Mouse (Mus musculus) forebrain, embryonic 12.5 days (tissue): ENCODE data around the gene Gm17409. TPM values are rescaled to one million over a fixed set of nuclear protein-coding genes. Genes with fewer than 3 reads are reported as not detected.
A peak's percentile ranks its signal among the peaks of the same experiment; 100 is the strongest.

ENCODE experiments used
- ATAC-seq: fragments of 200-750 bp; cut with Nextera tagmentation; 2 replicates; pipeline ENCODE4 v1.8.0; 2017; ENCODE audit warnings: moderate TSS enrichment; ENCODE audit not compliant: low FRiP score
- H3K27ac ChIP-seq: fragments of 300-500 bp; sonication (generic); 2 replicates; pipeline ENCODE4 v1.5.1; 2016; ENCODE audit warnings: mild to moderate bottlenecking
- H3K27me3 ChIP-seq: fragments of 300-500 bp; sonication (generic); 2 replicates; pipeline ENCODE4 v1.6.1; 2016; ENCODE audit warnings: mild to moderate bottlenecking
- H3K36me3 ChIP-seq: fragments of 300-500 bp; sonication (generic); replicated peaks from 2 replicates; pipeline ENCODE4 v1.6.1; 2016; ENCODE audit warnings: mild to moderate bottlenecking
- H3K4me1 ChIP-seq: fragments of 300-500 bp; sonication (generic); 2 replicates; pipeline ENCODE4 v1.6.1; 2016
- H3K4me2 ChIP-seq: fragments of 300-500 bp; sonication (generic); 2 replicates; pipeline ENCODE4 v1.6.1; 2016; ENCODE audit warnings: mild to moderate bottlenecking, moderate library complexity
- H3K4me3 ChIP-seq: fragments of 300-500 bp; sonication (generic); replicated peaks from 2 replicates; pipeline ENCODE4 v1.5.1; 2016; ENCODE audit warnings: mild to moderate bottlenecking
- H3K9ac ChIP-seq: fragments of 300-500 bp; sonication (generic); 2 replicates; pipeline ENCODE4 v1.6.1; 2016; ENCODE audit warnings: mild to moderate bottlenecking
- H3K9me3 ChIP-seq: fragments of 300-500 bp; sonication (generic); 2 replicates; pipeline ENCODE4 v1.6.1; 2016
- whole genome bisulfite sequencing: fragments of 180-500 bp; shearing (Covaris S2); methylation state at CpG from one replicate; pipeline ENCODE4 v1.1.7; 2016; 5-methylcytosine and 5-hydroxymethylcytosine counted together
- polyA plus RNA-seq: library from polyadenylated mRNA; unstranded; fragments of >200 nt; fragmentation: Nextera tagmentation; extraction: Ambion mirVana; gene quantifications from 2 replicates; pipeline ENCODE4 v1.2.1, GENCODE M21; 2016

Gene Gm17409
- polyA plus RNA-seq, 1 experiment from 2014 or later = 0.20 TPM

DNA sequence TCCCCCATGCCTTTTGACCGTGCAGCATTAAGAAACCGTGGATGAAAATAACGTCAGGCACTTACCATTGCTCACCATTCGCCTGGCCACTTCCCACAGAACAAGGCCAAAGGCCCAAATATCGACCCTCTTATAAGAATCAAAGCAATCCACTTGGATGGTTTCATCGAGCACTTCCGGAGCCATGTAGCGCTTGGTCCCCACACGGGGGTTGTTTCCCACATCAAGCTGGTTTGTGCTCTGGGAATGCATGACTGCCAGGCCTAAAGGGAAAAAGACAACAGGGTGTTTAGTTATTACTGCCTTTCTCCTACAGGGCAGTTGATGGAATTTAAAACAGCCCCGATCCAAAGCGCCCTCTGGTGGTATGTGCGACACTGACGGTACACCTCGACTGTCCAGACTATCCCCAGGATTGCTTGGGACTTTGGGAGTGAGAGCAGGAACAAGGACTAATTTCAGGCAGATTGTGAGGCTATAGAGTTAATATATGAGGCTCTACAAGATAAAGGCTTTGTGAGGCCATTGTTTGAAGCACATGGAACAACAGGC, 11.0 kb upstream of the Gm17409 start:
- H3K27ac ChIP-seq = no peak overlapping the region
- H3K4me3 ChIP-seq = no peak overlapping the region
- no peaks in the 10 kb centered on the region for H3K9me3 ChIP-seq
- H3K9ac ChIP-seq = no peak overlapping the region
- no peaks in the 10 kb centered on the region for H3K4me1 ChIP-seq
- H3K27me3 ChIP-seq = no peaks in the 10 kb centered on the region
- WGBS = 85% methylated on average over 14 of the region's 14 CpGs
- peaks cover 35% of the 10 kb centered on the region for H3K36me3 ChIP-seq
- ATAC-seq = no peak
- no peak overlapping the region for H3K4me2 ChIP-seq

DNA sequence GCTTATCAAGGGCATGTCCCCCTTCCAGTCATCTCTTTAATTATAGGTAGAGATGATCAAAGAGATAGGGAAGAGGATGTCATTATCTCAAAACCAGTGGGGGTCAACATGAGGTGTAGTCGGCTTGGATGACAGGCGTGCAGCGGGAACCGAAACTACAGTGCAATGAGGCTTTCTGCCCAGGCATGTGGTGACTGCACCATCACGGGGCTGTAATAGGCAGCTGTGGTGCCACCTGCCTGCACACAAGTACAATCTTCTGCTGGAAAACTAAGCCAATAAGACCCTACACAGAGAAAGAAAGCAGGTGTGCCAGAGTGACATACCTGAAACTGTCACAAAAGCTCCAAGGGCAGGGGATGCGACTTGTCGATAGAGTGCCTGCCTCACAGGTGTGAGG, 374 bp downstream of the Gm17409 start:
- no peaks in the 10 kb centered on the region for H3K9me3 ChIP-seq
- no peak overlapping the region for H3K4me2 ChIP-seq
- no peak overlapping the region for H3K9ac ChIP-seq
- peaks cover 4% of the 10 kb centered on the region; the same call in 1 of the 2 replicates for H3K4me1 ChIP-seq
- H3K27me3 ChIP-seq = no peaks in the 10 kb centered on the region
- no peak overlapping the region for H3K4me3 ChIP-seq
- 94% methylated on average over 7 of the region's 7 CpGs for WGBS
- no peak for ATAC-seq
- H3K27ac ChIP-seq = no peak overlapping the region
- H3K36me3 ChIP-seq = peaks cover 36% of the 10 kb centered on the region

GRCm38 (mm10) chr2:58475578-58475977, 5.7 kb downstream of the Gm17409 start:
- no peak; the same call in 1 of the 2 replicates for ATAC-seq
- Histone ChIP-seq H3K9me3 (no peaks in the 10 kb centered on the region), H3K36me3 (peaks cover 3% of the 10 kb centered on the region; the same call in 1 of the 2 replicates), H3K27ac (peak overlapping the region; percentile 46; the same call in 1 of the 2 replicates), H3K4me1 (peaks cover 13% of the 10 kb centered on the region; the same call in 1 of the 2 replicates), H3K27me3 (no peaks in the 10 kb centered on the region), H3K4me3 (no peak overlapping the region), H3K9ac (no peak overlapping the region), H3K4me2 (no peak overlapping the region)
- WGBS = 37% methylated on average over 8 of the region's 8 CpGs

DNA sequence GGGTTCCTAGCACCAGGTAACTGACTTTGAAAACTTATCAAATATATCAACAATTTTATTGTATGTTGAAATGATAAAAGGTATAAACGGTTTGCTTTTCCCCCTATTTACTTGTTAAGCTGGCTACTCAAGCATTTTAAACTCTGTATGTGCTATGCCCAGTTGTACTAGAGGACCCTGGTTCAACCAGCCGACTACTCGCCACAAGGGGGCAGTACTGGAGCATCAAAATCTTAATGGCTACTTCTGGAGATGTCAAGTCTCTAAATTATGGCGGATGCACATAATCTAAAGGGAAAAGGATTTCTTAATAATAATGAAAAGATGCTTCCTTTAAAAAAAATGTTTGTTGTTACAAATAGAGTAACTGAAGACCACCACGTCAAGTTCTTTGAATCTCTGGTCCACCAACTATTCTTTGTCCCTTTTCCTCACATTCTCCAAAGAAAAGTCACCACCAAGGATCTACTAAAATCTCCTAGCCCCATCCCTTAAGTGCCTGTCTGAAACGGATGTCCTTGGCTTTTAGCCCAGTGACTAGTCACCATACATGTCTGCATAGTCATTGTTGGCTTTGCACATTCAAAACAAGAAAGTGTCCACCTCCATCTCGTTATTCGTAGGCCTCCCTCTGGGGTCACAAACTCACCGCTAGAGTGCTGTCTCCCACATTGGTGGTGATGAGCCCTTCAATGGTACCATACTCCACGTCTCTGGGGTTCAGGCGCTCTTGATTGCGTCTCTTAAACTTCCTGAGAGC, 7.2 kb downstream of the Gm17409 start:
- peak; percentile 74 for ATAC-seq
- Histone ChIP-seq H3K27ac (no peak overlapping the region), H3K27me3 (no peaks in the 10 kb centered on the region), H3K4me3 (no peak overlapping the region), H3K4me1 (peaks cover 13% of the 10 kb centered on the region; the same call in 1 of the 2 replicates), H3K9me3 (no peaks in the 10 kb centered on the region), H3K36me3 (peaks cover 3% of the 10 kb centered on the region; the same call in 1 of the 2 replicates), H3K9ac (no peak overlapping the region), H3K4me2 (no peak overlapping the region)
- WGBS = 64% methylated on average over 12 of the region's 12 CpGs

- no peaks in the 10 kb centered on the region for H3K27me3 ChIP-seq
- peaks cover 2% of the 10 kb centered on the region; the same call in 1 of the 2 replicates for H3K36me3 ChIP-seq
- WGBS = 89% methylated on average over 4 of the region's 4 CpGs
- H3K4me2 ChIP-seq = no peak overlapping the region
- no peak for ATAC-seq
- H3K27ac ChIP-seq = no peak overlapping the region
- peaks cover 13% of the 10 kb centered on the region; the same call in 1 of the 2 replicates for H3K4me1 ChIP-seq
- no peak overlapping the region for H3K4me3 ChIP-seq
- H3K9me3 ChIP-seq = no peaks in the 10 kb centered on the region
- no peak overlapping the region for H3K9ac ChIP-seq
Observed at GRCm38 (mm10) chr2:58478144-58478543, 8.2 kb downstream of the Gm17409 start.

- Histone ChIP-seq H3K36me3 (no peaks in the 10 kb centered on the region), H3K27me3 (no peaks in the 10 kb centered on the region), H3K27ac (no peak overlapping the region), H3K9me3 (no peaks in the 10 kb centered on the region), H3K4me2 (no peak overlapping the region), H3K9ac (no peak overlapping the region), H3K4me1 (peaks cover 14% of the 10 kb centered on the region), H3K4me3 (no peak overlapping the region)
- no peak for ATAC-seq
- 87% methylated on average over 10 of the region's 10 CpGs for WGBS
Observed at GRCm38 (mm10) chr2:58479536-58479935, 9.6 kb downstream of the Gm17409 start.

- no peaks in the 10 kb centered on the region for H3K9me3 ChIP-seq
- no peaks in the 10 kb centered on the region for H3K36me3 ChIP-seq
- H3K4me3 ChIP-seq = no peak overlapping the region
- ATAC-seq = no peak
- peaks cover 19% of the 10 kb centered on the region for H3K4me1 ChIP-seq
- H3K27ac ChIP-seq = no peak overlapping the region
- no peak overlapping the region for H3K4me2 ChIP-seq
- H3K27me3 ChIP-seq = no peaks in the 10 kb centered on the region
- 86% methylated on average over 6 of the region's 6 CpGs for WGBS
- H3K9ac ChIP-seq = no peak overlapping the region
Observed at GRCm38 (mm10) chr2:58480764-58481163, 10.8 kb downstream of the Gm17409 start.

GRCm38 (mm10) chr2:58481450-58482100, 11.7 kb downstream of the Gm17409 start:
- Histone ChIP-seq H3K27me3 (no peaks in the 10 kb centered on the region), H3K4me2 (no peak overlapping the region), H3K4me1 (peaks cover 21% of the 10 kb centered on the region), H3K9me3 (no peaks in the 10 kb centered on the region), H3K27ac (no peak overlapping the region), H3K9ac (no peak overlapping the region), H3K36me3 (no peaks in the 10 kb centered on the region), H3K4me3 (no peak overlapping the region)
- ATAC-seq = no peak
- 82% methylated on average over 9 of the region's 9 CpGs for WGBS

GRCm38 (mm10) chr2:58484284-58484965, 14.5 kb downstream of the Gm17409 start:
- Histone ChIP-seq H3K36me3 (no peaks in the 10 kb centered on the region), H3K27me3 (no peaks in the 10 kb centered on the region), H3K9me3 (no peaks in the 10 kb centered on the region), H3K4me2 (no peak overlapping the region), H3K4me1 (peaks cover 32% of the 10 kb centered on the region), H3K27ac (0 out of 2 replicates have a peak overlapping the region, but pooled peaks have one; percentile 47), H3K4me3 (no peak overlapping the region), H3K9ac (no peak overlapping the region)
- 0 out of 2 replicates have a peak, but pooled peaks have one; percentile 55 for ATAC-seq
- 67% methylated on average over 7 of the region's 7 CpGs for WGBS

GRCm38 (mm10) chr2:58485152-58485551, 15.2 kb downstream of the Gm17409 start:
- Histone ChIP-seq H3K4me1 (peaks cover 32% of the 10 kb centered on the region), H3K4me3 (no peak overlapping the region), H3K9ac (no peak overlapping the region), H3K27ac (0 out of 2 replicates have a peak overlapping the region, but pooled peaks have one; percentile 47), H3K36me3 (no peaks in the 10 kb centered on the region), H3K9me3 (no peaks in the 10 kb centered on the region), H3K4me2 (no peak overlapping the region), H3K27me3 (no peaks in the 10 kb centered on the region)
- 48% methylated on average over 4 of the region's 4 CpGs for WGBS
- ATAC-seq = no peak; the same call in 1 of the 2 replicates

DNA sequence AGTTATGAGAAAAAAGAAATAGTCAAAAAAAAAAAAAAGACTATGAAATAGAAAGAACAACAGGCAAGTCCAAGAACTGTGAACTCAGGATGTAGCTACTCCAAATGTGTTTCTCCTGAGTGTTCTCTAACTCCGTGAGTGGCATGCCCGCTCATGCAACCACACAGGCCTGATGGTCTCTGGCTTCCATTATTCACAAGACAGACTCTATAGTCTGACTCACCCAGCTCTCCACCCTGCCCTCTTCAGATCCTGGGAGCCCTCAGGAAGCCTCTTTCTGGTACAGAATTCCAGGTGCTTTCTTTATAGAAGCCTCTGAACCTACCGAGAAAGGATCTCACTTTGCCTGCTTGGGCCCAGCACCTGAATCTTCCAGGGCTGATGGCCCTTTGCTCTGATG, 15.8 kb downstream of the Gm17409 start:
- no peak for ATAC-seq
- H3K9ac ChIP-seq = no peak overlapping the region
- 90% methylated on average over 3 of the region's 3 CpGs for WGBS
- H3K27ac ChIP-seq = no peak overlapping the region
- peaks cover 32% of the 10 kb centered on the region for H3K4me1 ChIP-seq
- H3K9me3 ChIP-seq = no peaks in the 10 kb centered on the region
- H3K27me3 ChIP-seq = no peaks in the 10 kb centered on the region
- no peaks in the 10 kb centered on the region for H3K36me3 ChIP-seq
- H3K4me3 ChIP-seq = no peak overlapping the region
- no peak overlapping the region for H3K4me2 ChIP-seq
